Mouse (Mus musculus): ENCODE results near the gene Rtn4. TPM values are rescaled to one million over a fixed set of nuclear protein-coding genes. Genes with fewer than 3 reads are reported as not detected.

Gene Rtn4
- polyA plus RNA-seq, 1 experiment from 2014 or later: 64.7 TPM

DNA sequence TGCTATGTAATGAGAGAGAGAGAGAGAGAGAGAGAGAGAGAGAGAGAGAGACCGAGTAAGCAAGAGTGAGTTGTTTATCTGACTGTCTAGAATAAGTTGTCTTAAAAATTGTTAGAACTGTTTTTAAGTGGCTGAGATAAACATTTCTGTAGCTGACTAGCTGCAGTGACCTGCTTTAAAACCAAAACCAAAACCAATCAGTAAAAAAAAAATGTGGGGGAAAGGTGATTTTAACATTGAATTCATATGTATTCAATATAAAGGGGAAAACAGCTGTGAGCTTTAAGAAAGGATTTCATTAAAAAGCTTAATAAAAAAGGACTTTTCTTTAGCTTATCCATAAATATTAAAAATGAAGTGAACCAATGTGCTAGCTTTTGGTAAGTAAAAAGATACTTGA, 26.9 kb downstream of the Rtn4 start:
- DNase-seq (ENCODE audit: low spot score): no peak
- WGBS: 77% methylated on average over 1 of the region's 1 CpGs
- H3K27me3 ChIP-seq (ENCODE audit: low read depth, poor library complexity, severe bottlenecking): no peaks in the 10 kb centered on the region
- no peaks in the 10 kb centered on the region for H3K36me3 ChIP-seq
- H3K4me1 ChIP-seq: no peaks in the 10 kb centered on the region
- no peaks in the 10 kb centered on the region for H3K9me3 ChIP-seq (replicated peaks)
- H3K4me3 ChIP-seq: no peak overlapping the region
- no peak overlapping the region for H3K27ac ChIP-seq

DNA sequence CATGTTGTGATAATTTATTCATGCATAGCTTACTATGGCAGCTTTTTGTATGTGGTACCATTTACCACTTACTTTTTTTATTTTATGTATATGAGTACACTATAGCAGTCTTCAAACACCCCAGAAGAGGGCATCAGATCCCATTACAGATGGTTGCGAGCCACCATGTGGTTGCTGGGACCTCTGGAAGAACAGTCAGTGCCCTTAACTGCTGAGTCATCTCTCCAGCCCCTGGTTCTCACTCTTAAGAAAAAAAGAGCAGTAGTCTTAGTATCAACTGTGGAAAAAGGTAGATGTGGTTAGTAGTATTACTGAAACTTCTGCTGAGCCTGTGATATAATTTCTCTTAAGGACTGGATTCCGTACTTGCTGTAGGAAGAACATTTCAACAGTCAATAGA, 31.5 kb downstream of the Rtn4 start:
- no peak overlapping the region for H3K27ac ChIP-seq
- H3K4me1 ChIP-seq: no peaks in the 10 kb centered on the region
- H3K4me3 ChIP-seq: no peak overlapping the region
- H3K9me3 ChIP-seq (replicated peaks): no peaks in the 10 kb centered on the region
- WGBS: 94% methylated on average over 2 of the region's 2 CpGs
- no peaks in the 10 kb centered on the region for H3K36me3 ChIP-seq
- DNase-seq (ENCODE audit: low spot score): no peak
- H3K27me3 ChIP-seq (ENCODE audit: low read depth, poor library complexity, severe bottlenecking): no peaks in the 10 kb centered on the region

DNA sequence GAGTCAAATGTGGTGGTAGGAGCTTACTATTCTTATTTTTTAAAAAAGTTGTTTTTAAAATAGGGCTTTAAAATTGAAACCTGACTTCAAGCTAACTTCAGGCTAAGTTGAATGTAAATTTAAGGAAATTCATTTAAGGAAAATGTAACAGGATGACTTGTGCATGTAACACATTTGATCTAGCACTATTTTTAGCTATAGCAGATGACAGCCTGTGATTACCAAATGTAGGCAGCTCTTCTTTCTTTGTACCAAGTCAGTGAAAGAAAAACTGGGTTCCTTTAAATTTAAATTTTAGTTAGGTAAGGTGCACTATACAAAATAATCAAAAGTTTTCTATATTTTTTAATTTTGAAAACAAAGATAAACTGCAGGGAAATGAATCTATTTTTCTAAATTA, 32.4 kb downstream of the Rtn4 start:
- Histone ChIP-seq H3K27ac (no peak overlapping the region), H3K9me3 (replicated peaks) (no peaks in the 10 kb centered on the region), H3K4me3 (no peak overlapping the region)

DNA sequence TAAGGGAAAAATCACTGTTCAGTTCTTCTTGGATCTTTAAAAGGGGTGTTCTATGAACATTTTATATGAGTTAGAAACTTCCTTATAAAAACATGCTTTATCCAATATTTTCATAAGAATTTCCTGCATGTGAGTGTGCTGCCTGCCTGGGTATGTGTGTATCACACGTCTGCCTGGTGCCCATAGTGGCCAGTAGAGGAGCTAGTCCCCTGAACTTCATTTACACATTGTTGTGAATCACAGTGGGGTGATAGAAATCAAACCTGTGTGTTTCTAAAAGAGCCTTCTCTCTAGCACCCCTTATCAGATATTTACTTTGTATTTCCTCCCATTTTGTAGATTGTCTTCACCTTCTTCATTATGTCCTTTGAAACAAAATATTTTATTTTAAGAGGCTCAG, 32.9 kb downstream of the Rtn4 start:
- H3K4me3 ChIP-seq: no peak overlapping the region
- no peaks in the 10 kb centered on the region for H3K4me1 ChIP-seq
- 75% methylated on average over 1 of the region's 1 CpGs for WGBS
- no peaks in the 10 kb centered on the region for H3K27me3 ChIP-seq (ENCODE audit: low read depth, poor library complexity, severe bottlenecking)
- no peaks in the 10 kb centered on the region for H3K9me3 ChIP-seq (replicated peaks)
- no peak for DNase-seq (ENCODE audit: low spot score)
- H3K27ac ChIP-seq: no peak overlapping the region
- no peaks in the 10 kb centered on the region for H3K36me3 ChIP-seq

More for the DNA sequence above, 32.4 kb downstream of the Rtn4 start:
- DNase-seq (ENCODE audit: low spot score): no peak
- Histone ChIP-seq H3K4me1 (no peaks in the 10 kb centered on the region), H3K36me3 (no peaks in the 10 kb centered on the region), H3K27me3 (ENCODE audit: low read depth, poor library complexity, severe bottlenecking) (no peaks in the 10 kb centered on the region)

DNA sequence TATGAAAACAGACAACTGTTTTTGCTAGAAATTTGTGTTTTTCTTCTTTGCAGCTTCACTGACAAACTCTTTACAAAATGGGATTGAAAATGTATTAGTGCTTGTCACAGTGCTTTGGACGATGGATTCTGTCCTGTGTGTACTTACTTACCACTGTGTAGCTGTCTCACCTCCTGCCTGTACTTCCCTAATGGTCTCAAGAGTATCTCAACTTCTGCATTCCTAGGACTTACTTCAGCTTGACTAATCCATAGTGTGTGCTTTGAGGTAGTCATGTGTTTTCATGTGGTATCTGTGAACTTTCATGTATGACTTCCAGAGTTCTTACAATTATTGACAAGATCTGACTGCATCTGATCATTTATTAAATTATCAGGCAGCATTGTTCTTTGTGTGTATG, 35.2 kb downstream of the Rtn4 start:
- Histone ChIP-seq H3K36me3 (no peaks in the 10 kb centered on the region), H3K27ac (no peak overlapping the region), H3K27me3 (ENCODE audit: low read depth, poor library complexity, severe bottlenecking) (no peaks in the 10 kb centered on the region), H3K4me1 (no peaks in the 10 kb centered on the region), H3K4me3 (no peak overlapping the region), H3K9me3 (replicated peaks) (no peaks in the 10 kb centered on the region)
- 92% methylated on average over 1 of the region's 1 CpGs for WGBS
- no peak for DNase-seq (ENCODE audit: low spot score)

DNA sequence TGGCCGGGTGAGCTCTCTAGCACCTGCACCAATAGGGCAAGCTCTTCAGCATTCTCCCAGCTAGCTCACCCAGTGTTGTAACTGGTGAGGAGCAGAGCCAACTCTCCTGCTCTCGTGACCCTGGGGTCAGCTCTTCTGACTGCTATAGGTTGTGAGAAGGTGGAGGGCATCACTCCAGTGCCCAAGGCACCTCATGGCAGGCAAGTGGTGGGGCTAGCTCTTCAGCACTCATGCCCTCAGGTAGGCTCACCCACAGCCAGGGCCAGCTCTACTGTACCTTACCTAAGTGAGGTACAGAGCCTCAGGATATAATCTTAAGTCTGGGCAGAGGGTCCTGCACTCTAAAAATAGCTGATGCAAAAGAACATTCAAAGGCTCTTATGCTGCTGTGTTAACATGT, 47.0 kb downstream of the Rtn4 start:
- Histone ChIP-seq H3K4me3 (no peak overlapping the region), H3K36me3 (peaks cover 82% of the 10 kb centered on the region)
- 88% methylated on average over 2 of the region's 2 CpGs for WGBS

DNA sequence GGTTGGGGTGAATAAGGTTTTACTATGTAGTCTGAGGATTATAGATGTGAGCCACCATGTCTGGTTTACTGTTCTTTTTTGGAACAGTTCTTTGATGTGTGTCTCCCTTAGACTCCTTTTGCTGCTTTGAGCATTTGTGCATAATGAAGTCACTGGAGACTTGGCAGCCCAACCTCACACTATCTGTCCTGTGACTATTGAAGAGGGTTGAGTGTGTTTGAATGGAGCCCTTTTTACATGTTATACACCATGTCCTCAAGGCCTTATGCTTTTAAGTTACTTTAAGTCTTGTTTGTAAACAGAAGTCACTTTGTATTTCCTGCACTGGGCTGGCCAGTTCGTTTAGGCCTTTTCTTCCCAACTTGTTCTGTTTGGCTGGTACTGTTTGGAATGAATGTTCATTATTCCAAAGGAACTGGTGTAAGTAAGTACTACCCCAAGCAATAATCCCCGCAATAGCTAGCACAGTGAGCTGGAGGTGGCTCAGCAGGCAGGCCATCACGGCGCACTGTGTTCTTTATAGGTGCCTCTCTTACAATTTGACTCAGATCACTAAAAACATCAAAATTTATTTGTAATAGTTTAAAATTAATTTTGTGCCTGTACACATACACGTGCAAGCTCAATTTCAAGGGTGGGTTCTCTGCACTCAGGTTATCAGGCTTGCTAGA, 52.1 kb downstream of the Rtn4 start:
- Histone ChIP-seq H3K4me1 (no peaks in the 10 kb centered on the region), H3K9me3 (replicated peaks) (no peaks in the 10 kb centered on the region), H3K27me3 (ENCODE audit: low read depth, poor library complexity, severe bottlenecking) (no peaks in the 10 kb centered on the region), H3K36me3 (peaks cover 82% of the 10 kb centered on the region), H3K4me3 (no peak overlapping the region), H3K27ac (no peak overlapping the region)
- DNase-seq (ENCODE audit: low spot score): no peak
- 94% methylated on average over 5 of the region's 5 CpGs for WGBS

More for the DNA sequence above, 47.0 kb downstream of the Rtn4 start:
- H3K4me1 ChIP-seq: no peaks in the 10 kb centered on the region
- no peaks in the 10 kb centered on the region for H3K27me3 ChIP-seq (ENCODE audit: low read depth, poor library complexity, severe bottlenecking)
- H3K9me3 ChIP-seq (replicated peaks): no peaks in the 10 kb centered on the region
- no peak for DNase-seq (ENCODE audit: low spot score)
- H3K27ac ChIP-seq: no peak overlapping the region

DNA sequence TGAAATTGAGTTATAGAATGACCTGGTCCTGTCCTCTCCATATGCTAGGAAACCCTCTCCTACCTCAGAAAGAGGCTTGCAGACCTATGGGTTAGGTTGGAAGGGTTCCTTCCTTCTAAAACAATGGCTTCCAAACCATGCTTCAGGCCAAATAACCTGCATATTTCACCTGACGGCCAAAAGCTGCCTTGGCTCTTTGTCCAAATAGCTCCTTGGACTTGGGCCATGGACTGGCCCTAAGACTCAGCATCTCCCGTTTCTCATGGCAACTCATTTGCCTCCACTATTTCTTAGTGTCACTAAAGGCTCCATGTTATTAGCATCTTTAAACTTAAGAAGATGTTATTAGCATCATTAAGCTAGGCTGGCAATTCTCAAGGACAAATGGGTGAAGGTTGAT, 52.8 kb downstream of the Rtn4 start:
- peaks cover 78% of the 10 kb centered on the region for H3K36me3 ChIP-seq

DNA sequence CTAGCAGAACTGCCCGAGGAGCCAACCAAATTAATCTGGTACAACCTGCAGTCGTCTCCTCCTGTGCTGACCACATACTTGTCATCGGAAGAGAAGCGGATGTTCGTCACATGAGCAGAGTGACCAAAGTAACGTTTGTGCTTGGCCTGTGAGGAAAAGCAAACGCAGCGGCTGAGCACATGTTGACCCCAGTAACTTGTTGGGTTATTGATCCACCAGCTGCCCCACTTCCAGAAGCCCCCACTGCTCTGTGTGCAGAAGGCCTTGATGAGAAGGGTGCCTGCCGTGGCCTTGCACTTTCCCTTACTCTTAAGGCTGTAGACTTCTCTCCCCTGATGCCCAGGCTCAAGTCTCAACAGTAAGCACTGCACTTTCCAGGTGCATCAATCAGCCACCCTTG, 53.5 kb downstream of the Rtn4 start:
- Histone ChIP-seq H3K4me3 (no peak overlapping the region), H3K36me3 (peaks cover 71% of the 10 kb centered on the region), H3K4me1 (no peaks in the 10 kb centered on the region), H3K27ac (no peak overlapping the region), H3K9me3 (replicated peaks) (no peaks in the 10 kb centered on the region), H3K27me3 (ENCODE audit: low read depth, poor library complexity, severe bottlenecking) (no peaks in the 10 kb centered on the region)
- 91% methylated on average over 9 of the region's 9 CpGs for whole genome bisulfite sequencing
- no peak for DNase-seq (ENCODE audit: low spot score)

More for the DNA sequence above, 52.8 kb downstream of the Rtn4 start:
- Histone ChIP-seq H3K27me3 (ENCODE audit: low read depth, poor library complexity, severe bottlenecking) (no peaks in the 10 kb centered on the region), H3K4me1 (no peaks in the 10 kb centered on the region), H3K27ac (no peak overlapping the region), H3K9me3 (replicated peaks) (no peaks in the 10 kb centered on the region), H3K4me3 (no peak overlapping the region)
- 86% methylated on average over 2 of the region's 2 CpGs for WGBS
- DNase-seq (ENCODE audit: low spot score): no peak

DNA sequence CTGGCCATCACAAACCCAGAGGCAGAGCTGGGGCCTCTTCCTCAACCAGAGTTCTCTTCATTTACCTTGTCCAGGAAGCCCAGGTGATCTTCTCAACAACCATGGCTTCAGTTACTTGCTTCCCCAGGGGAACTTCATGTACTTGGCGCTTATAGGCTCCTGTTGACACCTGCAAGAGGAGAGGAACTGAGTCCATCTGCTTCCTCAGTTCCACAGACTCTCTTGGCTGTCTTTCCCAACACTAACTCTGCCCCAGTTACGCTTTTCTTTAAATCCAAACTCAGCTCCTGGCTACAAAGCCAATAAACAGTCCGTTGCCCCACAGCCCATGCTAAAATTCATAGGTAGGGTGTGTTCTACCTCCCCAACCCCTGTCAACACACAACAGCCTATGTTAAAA, 54.6 kb downstream of the Rtn4 start:
- Histone ChIP-seq H3K4me3 (no peak overlapping the region), H3K9me3 (replicated peaks) (no peaks in the 10 kb centered on the region), H3K4me1 (no peaks in the 10 kb centered on the region), H3K36me3 (peaks cover 61% of the 10 kb centered on the region), H3K27me3 (ENCODE audit: low read depth, poor library complexity, severe bottlenecking) (no peaks in the 10 kb centered on the region), H3K27ac (no peak overlapping the region)
- no peak for DNase-seq (ENCODE audit: low spot score)
- WGBS: 93% methylated on average over 3 of the region's 3 CpGs

DNA sequence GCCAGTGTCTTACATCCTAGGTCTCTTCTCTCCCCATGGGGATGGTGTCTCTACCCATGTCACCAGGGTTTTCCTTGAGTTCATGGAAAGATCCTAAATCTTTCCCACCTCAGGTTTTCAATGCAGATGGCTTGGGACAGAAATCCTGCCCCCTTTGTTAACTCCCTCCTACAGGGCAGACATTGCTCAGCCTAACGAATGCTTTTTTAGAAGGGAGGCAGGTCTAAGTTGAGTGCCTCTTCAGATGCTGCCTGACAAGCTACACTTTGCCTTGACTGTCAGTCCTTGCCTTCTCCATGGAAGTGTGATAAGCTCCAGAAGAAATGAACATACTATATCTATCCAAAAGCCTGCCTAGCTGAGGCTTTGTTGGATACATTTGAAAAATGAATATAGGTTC, 55.1 kb downstream of the Rtn4 start:
- Histone ChIP-seq H3K4me3 (no peak overlapping the region), H3K27ac (no peak overlapping the region), H3K36me3 (peaks cover 56% of the 10 kb centered on the region), H3K27me3 (ENCODE audit: low read depth, poor library complexity, severe bottlenecking) (no peaks in the 10 kb centered on the region), H3K4me1 (no peaks in the 10 kb centered on the region), H3K9me3 (replicated peaks) (no peaks in the 10 kb centered on the region)
- DNase-seq (ENCODE audit: low spot score): no peak
- 100% methylated on average over 1 of the region's 1 CpGs for WGBS

DNA sequence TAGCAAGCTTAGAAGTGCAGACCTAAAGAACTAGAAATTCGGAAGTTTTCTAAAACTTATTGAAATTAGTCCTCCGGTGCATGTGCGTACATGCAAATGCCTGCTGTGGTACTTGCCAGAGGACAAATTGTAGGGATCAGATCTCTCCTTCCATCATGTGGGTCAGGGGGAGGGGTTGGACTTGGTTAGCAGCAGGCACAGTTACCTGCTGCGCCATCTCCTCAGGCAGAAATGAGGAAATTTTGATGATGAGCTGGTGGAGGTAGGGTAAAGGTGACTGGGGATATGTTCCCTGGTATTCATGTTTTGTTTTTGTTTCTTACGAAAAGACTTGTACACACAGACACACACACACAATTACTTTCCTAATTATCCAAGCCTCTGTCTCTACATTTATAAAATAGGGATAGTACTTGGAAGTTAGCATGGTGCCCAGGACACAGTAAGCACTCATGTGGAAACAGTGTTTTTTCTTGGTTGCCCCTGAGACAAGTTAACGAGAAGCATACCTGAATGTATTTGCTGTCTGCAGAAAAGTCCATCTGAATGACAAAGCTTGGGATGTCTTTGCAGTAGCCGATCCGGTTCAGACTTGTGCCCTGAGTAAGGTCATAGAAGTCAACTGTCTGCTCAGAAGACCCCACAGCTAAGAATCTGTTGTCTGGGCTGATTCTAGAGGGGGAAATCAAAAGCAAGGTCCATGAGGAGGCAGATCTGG, 56.2 kb downstream of the Rtn4 start:
- H3K4me3 ChIP-seq: no peak overlapping the region
- H3K36me3 ChIP-seq: peaks cover 46% of the 10 kb centered on the region
- H3K9me3 ChIP-seq (replicated peaks): no peaks in the 10 kb centered on the region
- no peaks in the 10 kb centered on the region for H3K27me3 ChIP-seq (ENCODE audit: low read depth, poor library complexity, severe bottlenecking)
- DNase-seq (ENCODE audit: low spot score): no peak
- WGBS: 91% methylated on average over 8 of the region's 8 CpGs
- no peak overlapping the region for H3K27ac ChIP-seq
- no peaks in the 10 kb centered on the region for H3K4me1 ChIP-seq

DNA sequence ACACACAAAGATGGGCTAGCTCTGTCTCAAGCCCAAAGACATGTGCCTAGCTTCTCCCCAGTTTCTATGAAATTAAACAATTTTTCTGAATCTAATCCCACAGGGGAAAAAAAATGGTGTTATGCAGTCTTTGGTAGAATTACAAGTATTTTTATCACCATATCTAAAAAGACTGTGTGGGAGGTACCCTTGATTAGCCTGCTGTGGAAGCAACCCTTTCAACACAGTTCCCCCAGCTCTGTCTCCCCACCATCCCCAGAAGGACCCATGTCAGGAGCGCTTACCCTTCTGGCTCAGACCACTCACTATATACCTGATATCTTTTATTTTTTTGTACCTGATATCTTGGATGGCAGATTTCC, 56.7 kb downstream of the Rtn4 start:
- H3K27me3 ChIP-seq (ENCODE audit: low read depth, poor library complexity, severe bottlenecking): no peaks in the 10 kb centered on the region
- no peak for DNase-seq (ENCODE audit: low spot score)
- WGBS: 94% methylated on average over 1 of the region's 1 CpGs
- peaks cover 40% of the 10 kb centered on the region for H3K36me3 ChIP-seq
- H3K27ac ChIP-seq: no peak overlapping the region
- no peaks in the 10 kb centered on the region for H3K4me1 ChIP-seq
- no peak overlapping the region for H3K4me3 ChIP-seq
- H3K9me3 ChIP-seq (replicated peaks): no peaks in the 10 kb centered on the region

DNA sequence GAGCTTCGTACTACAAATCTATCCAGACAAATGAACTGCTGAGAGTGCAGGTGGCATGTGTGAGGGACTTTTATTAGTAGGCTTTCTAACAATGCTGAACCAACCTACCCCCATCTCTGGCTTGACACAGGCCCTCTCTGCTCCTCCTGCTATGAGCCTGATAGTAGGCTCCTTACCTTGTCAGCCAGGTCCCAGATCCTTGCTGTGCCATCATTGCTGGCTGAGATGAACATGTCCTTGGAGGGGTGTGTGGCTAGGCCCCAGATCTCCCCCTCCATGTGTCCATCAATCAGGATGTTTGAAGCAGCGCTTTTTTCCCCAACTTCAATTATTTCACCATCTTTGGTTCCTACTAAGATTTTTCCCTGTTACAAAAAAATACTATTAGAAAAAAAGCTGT, 58.3 kb downstream of the Rtn4 start:
- Histone ChIP-seq H3K4me3 (no peak overlapping the region), H3K36me3 (peaks cover 25% of the 10 kb centered on the region), H3K4me1 (no peaks in the 10 kb centered on the region), H3K27me3 (ENCODE audit: low read depth, poor library complexity, severe bottlenecking) (no peaks in the 10 kb centered on the region), H3K9me3 (replicated peaks) (no peaks in the 10 kb centered on the region), H3K27ac (no peak overlapping the region)
- DNase-seq (ENCODE audit: low spot score): no peak
- WGBS: 91% methylated on average over 2 of the region's 2 CpGs
